In the genomic region with DNA sequence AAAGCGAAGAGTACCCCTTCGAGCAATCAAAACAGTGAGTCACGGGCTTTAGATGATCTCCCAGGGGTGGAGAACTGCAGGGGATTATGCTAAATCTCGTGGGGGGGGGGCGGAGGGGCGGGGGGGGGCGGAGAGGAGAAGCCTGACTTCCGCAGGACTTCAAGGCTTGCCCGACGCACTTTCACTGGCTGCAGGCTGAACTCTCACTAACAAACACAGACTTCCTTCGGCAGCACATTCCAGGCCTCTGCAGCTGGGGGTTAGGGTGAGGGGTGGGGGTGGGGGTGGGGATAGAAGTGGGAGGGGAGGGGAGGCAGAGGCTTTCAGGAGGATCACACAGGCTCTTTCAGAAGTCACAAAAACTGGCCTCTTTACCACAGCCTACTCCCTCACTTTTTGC, we compare ENCODE assay signal across 8 mouse cellular contexts. TPM values are rescaled to one million over a fixed set of nuclear protein-coding genes. Genes with fewer than 3 reads are reported as not detected.
DNase-seq lines count a peak whose midpoint lies in the region; ATAC-seq lines count a peak whose summit lies in the region.

No protein-coding gene starts in this region.

- H3K27me3 ChIP-seq in embryonic facial prominence, embryonic 12.5 days = no peaks in the 10 kb centered on the region
- H3K27me3 ChIP-seq in intestine, embryonic 14.5 days (replicated peaks; ENCODE audit: control insufficient read depth, insufficient read depth, low read length) = no peaks in the 10 kb centered on the region

- H3K4me3 ChIP-seq in embryonic facial prominence, embryonic 12.5 days = peak overlapping the region; percentile 14
- no peak overlapping the region for H3K4me3 ChIP-seq in intestine, embryonic 14.5 days (ENCODE audit: low read depth, low read length)

- no peaks in the 10 kb centered on the region for H3K36me3 ChIP-seq in embryonic facial prominence, embryonic 12.5 days
- H3K36me3 ChIP-seq in intestine, embryonic 14.5 days (ENCODE audit: control insufficient read depth, insufficient read depth, low read length) = no peaks in the 10 kb centered on the region

- DNase-seq in ES-CJ7 (ENCODE audit: low read depth, low spot score) = peak; percentile 73
- DNase-seq in intestine, embryonic 14.5 days (ENCODE audit: low spot score) = no peak
- peak; percentile 34 for DNase-seq in lung, postnatal 14 days
- no peak for DNase-seq in urinary bladder, postnatal 14 days (ENCODE audit: low spot score)
- no peak for DNase-seq in cerebellum, adult 18-20 months
- no peak for DNase-seq in left cerebral cortex, postnatal 36 days (ENCODE audit: low spot score in 2 of 2)
- no peak for DNase-seq in urinary bladder, postnatal 36 days (ENCODE audit: low spot score in 2 of 2)

- ATAC-seq in embryonic facial prominence, embryonic 12.5 days (ENCODE audit: insufficient number of reproducible peaks, insufficient read depth, low FRiP score, low TSS enrichment) = peak; percentile 67; the same call in 1 of the 2 replicates
- peak; percentile 48; the same call in 1 of the 2 replicates for ATAC-seq in intestine, embryonic 14.5 days (replicated peaks; ENCODE audit: low FRiP score, low TSS enrichment, low read depth)

- intact Hi-C loops in left cerebral cortex, postnatal 36 days (cut with DNase I) = no loop called here

- peak overlapping the region; percentile 12; the same call in 1 of the 2 replicates for H3K9ac ChIP-seq in embryonic facial prominence, embryonic 12.5 days
- 0 out of 2 replicates have a peak overlapping the region, but pooled peaks have one; percentile 16 for H3K9ac ChIP-seq in intestine, embryonic 14.5 days (ENCODE audit: low read length)

- WGBS in embryonic facial prominence, embryonic 12.5 days = 0% methylated on average over 8 of the region's 11 CpGs
- 3% methylated on average over 10 of the region's 11 CpGs for WGBS in intestine, embryonic 14.5 days

- H3K27ac ChIP-seq in embryonic facial prominence, embryonic 12.5 days = peak overlapping the region; percentile 77
- peak overlapping the region; percentile 76 for H3K27ac ChIP-seq in intestine, embryonic 14.5 days (ENCODE audit: low read depth)

- H3K4me1 ChIP-seq in embryonic facial prominence, embryonic 12.5 days = peaks cover 26% of the 10 kb centered on the region
- peaks cover 40% of the 10 kb centered on the region for H3K4me1 ChIP-seq in intestine, embryonic 14.5 days (replicated peaks; ENCODE audit: control insufficient read depth, insufficient read depth, low read length)

- H3K9me3 ChIP-seq in embryonic facial prominence, embryonic 12.5 days = no peaks in the 10 kb centered on the region
- H3K9me3 ChIP-seq in intestine, embryonic 14.5 days (ENCODE audit: control insufficient read depth, low read length) = no peaks in the 10 kb centered on the region

- H3K4me2 ChIP-seq in embryonic facial prominence, embryonic 12.5 days (replicated peaks) = peak overlapping the region; percentile 47
- H3K4me2 ChIP-seq in intestine, embryonic 14.5 days (ENCODE audit: low read length) = peak overlapping the region; percentile 45

RNA-seq across cellular contexts. Expression of gene Rerg, which starts 27.5 kb away (rescaled TPM):
- polyA plus RNA-seq in embryonic facial prominence, embryonic 12.5 days (2016; fragmentation: Nextera tagmentation; extraction: Ambion mirVana) = 14.0 and 15.4 TPM in 2 replicates
- polyA plus RNA-seq in intestine, embryonic 14.5 days (2014; fragmentation: Nextera tagmentation; extraction: Ambion mirVana) = 25.3 and 28.8 TPM in 2 replicates
- 1 to 10 TPM; 8.5 to 9.1 TPM for total RNA-seq in left cerebral cortex, postnatal 36 days (2021)

Comparison
In these comparisons a context has a peak if more than half of its experiments do, and no peak if none do; other contexts are left out.
1. DNase-seq: peak in ES-CJ7 (single experiment) and lung, postnatal 14 days (single experiment); none in intestine, embryonic 14.5 days (single experiment), urinary bladder, postnatal 14 days (single experiment), cerebellum, adult 18-20 months (0 of 2), left cerebral cortex, postnatal 36 days (0 of 2) and urinary bladder, postnatal 36 days (0 of 2).